Mouse (Mus musculus) megakaryocyte, embryonic 14.5 days (primary cell): ENCODE measurements around the gene Tmem273.

Experiments used
- FLI1 ChIP-seq: IDR thresholded peaks from 2 replicates; pipeline ENCODE4 v1.6.1; 2012; ENCODE audit warnings: low read length, inconsistent platforms, mixed read lengths
- GATA1 ChIP-seq: IDR thresholded peaks from 3 replicates; pipeline ENCODE4 v1.6.1; 2012; ENCODE audit warnings: mixed read lengths, low read length, inconsistent platforms, borderline replicate concordance

DNA sequence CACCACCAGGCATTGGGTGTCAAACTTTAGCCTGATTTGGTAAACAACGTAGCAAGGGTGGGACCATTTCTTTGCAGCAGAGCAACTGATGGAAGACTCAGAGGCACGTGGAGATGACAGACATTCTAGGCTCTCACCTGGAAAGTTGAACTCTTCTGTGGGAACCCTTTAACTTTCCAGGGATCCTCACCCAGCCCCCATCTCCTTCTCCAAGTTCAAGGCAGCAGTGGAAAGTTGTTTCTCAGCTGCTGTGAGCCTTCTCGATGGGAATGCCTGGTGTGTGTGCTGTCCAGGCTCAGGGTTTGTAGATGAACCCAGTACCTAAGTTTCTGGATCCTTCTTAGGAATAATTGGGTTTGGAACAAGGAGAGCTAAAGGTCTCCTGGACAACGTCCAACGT, 70.5 kb downstream of the Tmem273 start:
- TF ChIP-seq FLI1 (no peak), GATA1 (no peak)
